Mouse (Mus musculus) fat pad, adult 2 months (tissue): ENCODE measurements around the gene Ovol2.

Experiments used
- DNase-seq: peaks from one replicate; pipeline ENCODE4 v3.0.0-alpha.2; 2011; ENCODE audit warnings: low read depth, low spot score; ENCODE audit errors: extremely low read depth

Gene Ovol2

DNA sequence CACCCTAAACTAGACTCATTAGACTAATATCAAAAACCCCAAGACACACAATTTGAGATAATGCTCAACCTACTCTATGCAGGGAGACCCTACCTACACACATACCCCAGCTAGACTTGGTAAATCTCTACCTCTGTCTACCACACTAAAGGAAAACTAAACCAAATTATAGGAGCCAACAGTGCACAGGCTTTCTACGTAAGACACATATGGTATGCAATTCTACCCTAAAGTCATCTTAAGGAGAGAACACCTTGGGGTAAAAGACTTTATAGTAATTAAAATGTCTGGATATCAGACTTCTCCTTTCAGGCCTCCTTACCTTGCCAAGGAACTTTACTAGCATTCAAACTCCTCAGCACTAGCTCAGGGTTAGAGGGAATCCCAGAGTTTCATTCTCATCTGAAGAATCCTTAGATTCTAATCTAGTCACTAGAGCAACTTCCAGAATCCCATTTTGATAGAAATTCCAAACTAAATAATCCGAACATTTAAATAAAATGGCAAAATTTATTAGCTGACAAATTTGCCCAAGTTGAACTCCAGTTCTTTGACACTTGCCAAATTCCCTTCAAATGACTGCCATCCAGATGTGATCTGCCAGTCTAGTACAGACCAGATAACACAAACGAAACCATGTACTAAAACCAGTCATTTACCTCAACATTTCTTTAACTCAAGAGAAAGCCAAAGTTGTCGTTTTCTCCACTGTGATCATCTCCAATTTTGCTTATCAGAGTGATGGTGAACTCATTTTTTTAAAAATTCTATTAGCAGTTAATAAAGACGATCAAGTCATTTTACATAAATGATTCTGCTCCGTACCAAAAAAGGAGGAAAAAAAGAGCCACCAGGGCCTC is 63.3 kb downstream of the Ovol2 start:
- DNase-seq = no peak

- no peak for DNase-seq
Measured at GRCm38 (mm10) chr2:144267731-144268015, 64.3 kb downstream of the Ovol2 start.

DNA sequence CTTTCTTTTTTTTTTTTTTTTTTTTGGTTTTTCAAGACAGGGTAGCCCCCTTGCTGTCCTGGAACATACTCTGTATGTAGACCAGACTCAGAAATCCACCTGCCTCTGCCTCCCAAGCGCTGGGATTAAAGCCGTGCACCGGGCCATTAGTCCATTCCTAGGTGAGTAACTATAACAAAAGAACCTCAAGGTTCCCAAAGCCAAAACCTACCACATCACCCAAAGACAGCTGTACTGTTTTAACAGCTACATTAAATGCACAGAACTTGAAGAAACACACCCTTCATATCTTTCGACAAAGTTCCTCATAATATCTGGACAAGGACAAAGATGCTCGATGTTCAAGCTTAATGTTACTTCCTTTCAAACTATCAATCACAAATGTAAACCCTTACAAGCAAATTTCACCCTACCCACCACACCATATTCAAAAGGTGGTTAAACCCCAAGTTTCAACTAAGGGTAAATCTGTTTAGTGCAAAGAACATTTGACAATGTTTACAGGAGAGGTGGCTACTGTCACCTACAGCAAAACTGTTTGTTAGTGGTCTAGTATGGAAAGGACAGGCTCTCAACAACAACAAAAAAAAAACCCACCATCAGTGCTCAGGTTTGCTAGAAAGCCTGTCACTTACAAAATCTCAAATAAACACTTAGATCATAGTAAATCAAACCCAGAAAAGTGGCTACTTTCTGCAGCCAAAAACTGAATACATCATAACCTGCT is 64.8 kb downstream of the Ovol2 start:
- DNase-seq = no peak

DNA sequence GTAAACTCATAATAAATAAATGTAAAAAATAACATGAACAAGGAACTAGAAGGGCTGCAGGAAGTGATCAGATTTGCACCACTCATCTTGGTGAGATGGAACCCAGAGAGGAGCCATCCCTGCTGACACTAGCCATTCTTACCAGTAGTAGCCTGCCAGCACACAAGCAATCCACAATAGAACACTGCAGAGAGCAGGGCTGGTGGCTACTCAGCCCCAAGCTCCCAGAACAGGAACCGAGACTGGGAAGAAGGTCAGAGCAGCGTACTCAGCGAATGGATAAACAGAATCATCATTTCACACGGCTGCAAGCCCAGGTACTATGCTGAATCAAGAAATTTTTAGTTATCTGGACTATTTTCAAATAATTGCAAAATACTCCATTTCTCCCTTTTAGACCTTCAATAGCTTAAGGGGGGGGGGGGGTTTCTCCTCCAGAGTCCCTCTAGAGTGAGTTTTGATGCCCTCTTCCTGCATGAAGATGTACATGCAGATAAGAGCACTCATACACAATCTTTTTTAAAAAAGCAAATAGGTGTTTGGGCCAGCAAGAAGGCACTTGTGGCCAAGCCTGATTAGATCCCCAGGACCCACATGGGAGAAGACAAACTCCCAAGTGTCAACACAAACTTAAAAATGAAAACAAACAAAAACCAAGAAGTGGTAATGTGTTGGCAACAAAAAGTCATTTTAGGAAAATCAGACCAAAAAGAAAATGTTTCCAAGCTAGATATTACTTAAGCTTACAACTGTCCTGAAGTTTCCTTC is 65.8 kb downstream of the Ovol2 start:
- no peak for DNase-seq

- DNase-seq = no peak
Measured at GRCm38 (mm10) chr2:144265120-144265488, 66.8 kb downstream of the Ovol2 start.

GRCm38 (mm10) chr2:144264398-144265119 is 67.4 kb downstream of the Ovol2 start:
- no peak for DNase-seq

DNA sequence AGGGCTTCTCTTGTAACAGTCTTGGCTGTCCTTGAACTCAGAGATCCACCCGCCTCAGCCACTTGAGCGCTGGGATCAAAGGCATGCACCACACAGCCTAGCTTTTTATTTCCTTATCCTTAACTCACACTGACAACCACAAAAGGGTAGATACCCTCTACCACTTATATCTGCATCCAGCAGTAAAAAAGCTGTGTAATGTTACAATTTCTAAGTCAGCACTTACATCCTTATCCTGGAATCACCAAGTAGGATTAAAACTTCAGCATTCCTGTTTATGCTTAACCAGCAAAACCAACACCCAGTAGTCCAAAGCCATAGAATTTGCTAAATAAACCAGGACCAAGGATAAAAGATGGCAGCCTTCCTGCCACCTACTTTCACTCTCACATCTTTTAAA is 69.1 kb downstream of the Ovol2 start:
- no peak for DNase-seq
